Mouse (Mus musculus): ENCODE results near the gene Cenpa. TPM values are rescaled to one million over a fixed set of nuclear protein-coding genes. Genes with fewer than 3 reads are reported as not detected.
A peak's percentile ranks its signal among the peaks of the same experiment; 100 is the strongest.

The Cenpa gene
- polyA plus RNA-seq, 1 experiment from 2014 or later = 439 TPM

DNA sequence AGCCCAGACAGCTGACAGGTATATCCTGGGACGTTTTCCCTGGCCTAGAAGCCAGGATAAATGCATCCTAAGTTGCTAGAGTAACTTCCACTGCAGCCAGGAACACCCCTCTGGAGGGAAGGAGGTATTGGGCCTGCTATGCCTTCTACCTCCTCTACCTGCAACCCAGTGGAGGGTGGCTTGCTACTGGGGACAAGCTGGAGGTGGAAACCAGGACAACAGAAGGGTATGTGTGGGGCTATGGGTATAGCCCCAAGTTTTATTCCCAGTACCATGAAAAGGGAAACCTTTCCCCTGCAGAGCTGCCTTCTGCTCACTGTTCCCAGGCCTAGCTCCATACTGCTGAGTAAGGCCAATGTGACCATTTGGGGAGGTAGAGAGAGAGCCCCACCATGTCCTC lies 42.3 kb upstream of the Cenpa start:
- WGBS = 26% methylated on average over 1 of the region's 1 CpGs
- H3K4me1 ChIP-seq (replicated peaks) = peaks cover 17% of the 10 kb centered on the region

DNA sequence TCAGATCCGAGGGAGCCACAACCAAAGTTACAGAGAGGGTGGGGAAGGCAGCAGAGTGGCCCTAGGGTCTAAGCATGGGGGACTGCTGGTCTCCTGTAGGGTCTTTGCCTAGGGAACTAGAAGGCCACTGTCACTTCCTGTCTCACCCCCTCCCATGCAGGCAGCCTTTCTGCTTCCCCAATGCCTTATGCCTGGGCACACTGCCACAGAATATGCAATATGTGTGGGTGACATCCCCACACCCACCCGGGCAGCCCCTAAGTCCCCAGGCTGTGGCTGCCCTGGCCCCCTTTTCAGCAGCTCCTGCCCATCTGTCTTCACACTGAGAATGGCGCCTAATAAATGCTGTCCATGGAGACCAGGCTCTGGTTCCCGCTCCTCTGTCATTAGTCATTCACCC lies 41.7 kb upstream of the Cenpa start:
- no peak overlapping the region for H3K27ac ChIP-seq
- 33% methylated on average over 4 of the region's 4 CpGs for WGBS
- peaks cover 46% of the 10 kb centered on the region for H3K27me3 ChIP-seq
- H3K4me2 ChIP-seq = no peak overlapping the region
- H3K4me1 ChIP-seq (replicated peaks) = peaks cover 17% of the 10 kb centered on the region
- no peak overlapping the region for H3K4me3 ChIP-seq (replicated peaks)
- H3K9me3 ChIP-seq = no peaks in the 10 kb centered on the region
- no peak overlapping the region for H3K9ac ChIP-seq (replicated peaks)
- no peaks in the 10 kb centered on the region for H3K36me3 ChIP-seq
- no peak for ATAC-seq (ENCODE audit: insufficient number of reproducible peaks, insufficient read depth, low FRiP score, low TSS enrichment, low read depth)

More for the DNA sequence above, 42.3 kb upstream of the Cenpa start:
- Histone ChIP-seq H3K9ac (replicated peaks) (no peak overlapping the region), H3K4me2 (no peak overlapping the region), H3K4me3 (replicated peaks) (no peak overlapping the region), H3K27ac (no peak overlapping the region), H3K9me3 (no peaks in the 10 kb centered on the region), H3K36me3 (no peaks in the 10 kb centered on the region), H3K27me3 (peaks cover 49% of the 10 kb centered on the region)
- ATAC-seq (ENCODE audit: insufficient number of reproducible peaks, insufficient read depth, low FRiP score, low TSS enrichment, low read depth) = no peak

DNA sequence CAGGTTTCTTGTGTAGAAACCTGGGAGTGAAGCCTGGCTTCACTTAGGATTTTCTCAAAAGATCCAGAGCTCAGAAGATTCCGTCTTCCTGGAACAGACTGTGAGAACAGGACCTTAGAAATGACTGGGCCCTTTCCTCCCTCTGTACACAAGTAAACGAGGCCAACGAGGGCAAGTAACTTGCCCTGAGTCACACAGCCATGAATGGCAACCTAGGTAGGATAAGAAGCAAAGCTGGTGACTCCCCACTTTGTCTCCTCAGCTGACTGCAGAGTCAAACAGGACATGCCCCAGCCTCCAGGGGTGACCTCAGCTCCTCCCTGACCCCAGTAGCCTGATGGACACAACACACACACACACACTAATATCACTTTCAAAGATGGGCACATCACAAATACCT lies 41.2 kb upstream of the Cenpa start:
- Histone ChIP-seq H3K4me2 (no peak overlapping the region), H3K36me3 (no peaks in the 10 kb centered on the region), H3K4me1 (replicated peaks) (peaks cover 17% of the 10 kb centered on the region), H3K27ac (no peak overlapping the region), H3K27me3 (peaks cover 43% of the 10 kb centered on the region), H3K4me3 (replicated peaks) (no peak overlapping the region), H3K9me3 (no peaks in the 10 kb centered on the region), H3K9ac (replicated peaks) (no peak overlapping the region)
- ATAC-seq (ENCODE audit: insufficient number of reproducible peaks, insufficient read depth, low FRiP score, low TSS enrichment, low read depth) = no peak
- 61% methylated on average over 3 of the region's 3 CpGs for WGBS

DNA sequence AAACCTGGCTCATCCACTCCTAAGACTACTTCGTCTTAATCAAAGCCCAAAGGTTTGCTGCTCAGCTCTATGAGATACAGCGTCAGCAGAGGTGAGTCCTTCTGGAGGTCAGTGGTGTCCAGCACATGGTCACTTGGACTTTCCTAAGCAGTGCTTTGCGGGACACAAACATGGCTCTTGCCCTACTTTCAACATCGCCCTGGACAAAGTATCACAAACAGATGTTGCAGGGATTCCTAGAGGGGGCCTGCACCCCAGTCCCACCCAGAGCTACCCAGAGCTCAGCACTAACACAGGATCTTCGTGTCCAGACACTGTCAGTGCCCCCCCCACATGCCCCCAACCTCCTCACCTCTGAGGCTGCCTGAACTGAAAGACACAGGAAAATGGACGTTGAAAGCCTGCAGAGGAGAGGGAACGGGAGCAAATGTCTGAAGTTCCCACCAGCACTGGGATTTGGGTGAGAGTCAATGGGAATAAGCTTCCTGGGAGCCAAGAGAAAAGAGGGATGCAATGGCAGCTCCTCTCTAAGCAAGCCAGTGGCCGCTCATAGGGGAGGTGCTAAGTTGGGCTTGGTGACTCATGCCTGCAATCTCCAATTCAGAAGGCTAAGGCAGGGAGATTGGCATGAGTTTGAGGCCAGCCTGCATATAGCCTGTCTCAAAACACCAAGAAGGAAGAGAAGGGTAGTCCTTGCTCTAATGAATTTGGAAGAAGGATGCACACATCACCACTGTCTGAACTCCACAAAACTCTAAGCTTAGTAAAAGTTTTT lies 40.1 kb upstream of the Cenpa start:
- H3K4me3 ChIP-seq (replicated peaks) = no peak overlapping the region
- WGBS = 83% methylated on average over 8 of the region's 8 CpGs
- H3K36me3 ChIP-seq = no peaks in the 10 kb centered on the region
- H3K4me2 ChIP-seq = no peak overlapping the region
- no peak overlapping the region for H3K27ac ChIP-seq
- H3K27me3 ChIP-seq = peaks cover 36% of the 10 kb centered on the region
- H3K9me3 ChIP-seq = no peaks in the 10 kb centered on the region
- no peak for ATAC-seq (ENCODE audit: insufficient number of reproducible peaks, insufficient read depth, low FRiP score, low TSS enrichment, low read depth)
- peaks cover 17% of the 10 kb centered on the region for H3K4me1 ChIP-seq (replicated peaks)
- no peak overlapping the region for H3K9ac ChIP-seq (replicated peaks)

DNA sequence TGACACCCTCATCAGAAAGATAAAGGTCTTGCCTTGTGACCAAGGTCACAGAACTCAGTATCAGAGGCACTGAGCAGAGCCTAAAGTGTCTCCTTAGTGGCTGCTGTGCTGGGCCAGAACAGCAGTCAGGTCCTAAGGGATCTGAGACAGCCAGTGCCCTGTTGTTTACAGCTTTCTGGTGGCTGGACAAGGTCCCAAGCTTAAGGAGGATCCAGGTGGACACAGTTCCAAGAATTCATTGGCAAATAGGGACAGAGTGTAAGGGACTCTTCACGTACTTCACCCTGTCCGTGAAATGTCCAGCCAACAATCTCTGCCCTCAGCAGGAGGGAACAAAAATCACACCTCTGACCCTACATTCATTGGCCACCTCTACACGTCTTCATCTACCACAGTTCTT lies 38.1 kb upstream of the Cenpa start:
- H3K4me2 ChIP-seq = no peak overlapping the region
- no peaks in the 10 kb centered on the region for H3K9me3 ChIP-seq
- no peak overlapping the region for H3K9ac ChIP-seq (replicated peaks)
- no peak for ATAC-seq (ENCODE audit: insufficient number of reproducible peaks, insufficient read depth, low FRiP score, low TSS enrichment, low read depth)
- 82% methylated on average over 3 of the region's 3 CpGs for WGBS
- no peak overlapping the region for H3K27ac ChIP-seq
- no peak overlapping the region for H3K4me3 ChIP-seq (replicated peaks)
- H3K36me3 ChIP-seq = no peaks in the 10 kb centered on the region
- H3K4me1 ChIP-seq (replicated peaks) = no peaks in the 10 kb centered on the region
- H3K27me3 ChIP-seq = peaks cover 18% of the 10 kb centered on the region

DNA sequence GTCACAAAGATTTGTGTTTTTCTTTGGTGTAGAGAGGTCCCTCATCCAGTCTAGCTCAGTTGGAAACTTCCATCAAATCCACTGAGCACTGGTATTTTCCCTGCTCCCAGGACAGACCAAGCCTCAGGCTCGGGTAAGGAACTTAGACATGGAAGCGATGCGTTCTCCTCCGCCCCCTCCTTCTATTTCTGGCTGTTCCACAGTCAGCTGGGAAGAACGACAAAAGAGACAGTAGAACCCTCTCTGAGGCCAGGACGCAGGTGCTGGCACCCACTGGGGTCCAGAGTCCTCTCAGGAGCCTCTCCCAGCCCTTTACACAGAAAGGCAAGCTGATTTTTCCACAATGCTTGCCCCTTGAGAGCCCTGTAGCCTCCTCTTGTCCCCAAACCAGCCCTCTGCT lies 36.2 kb upstream of the Cenpa start:
- no peaks in the 10 kb centered on the region for H3K36me3 ChIP-seq
- no peaks in the 10 kb centered on the region for H3K4me1 ChIP-seq (replicated peaks)
- no peak overlapping the region for H3K27ac ChIP-seq
- H3K9me3 ChIP-seq = no peaks in the 10 kb centered on the region
- H3K4me2 ChIP-seq = no peak overlapping the region
- WGBS = 83% methylated on average over 6 of the region's 6 CpGs
- H3K9ac ChIP-seq (replicated peaks) = no peak overlapping the region
- no peak for ATAC-seq (ENCODE audit: insufficient number of reproducible peaks, insufficient read depth, low FRiP score, low TSS enrichment, low read depth)
- H3K27me3 ChIP-seq = peaks cover 4% of the 10 kb centered on the region
- no peak overlapping the region for H3K4me3 ChIP-seq (replicated peaks)

DNA sequence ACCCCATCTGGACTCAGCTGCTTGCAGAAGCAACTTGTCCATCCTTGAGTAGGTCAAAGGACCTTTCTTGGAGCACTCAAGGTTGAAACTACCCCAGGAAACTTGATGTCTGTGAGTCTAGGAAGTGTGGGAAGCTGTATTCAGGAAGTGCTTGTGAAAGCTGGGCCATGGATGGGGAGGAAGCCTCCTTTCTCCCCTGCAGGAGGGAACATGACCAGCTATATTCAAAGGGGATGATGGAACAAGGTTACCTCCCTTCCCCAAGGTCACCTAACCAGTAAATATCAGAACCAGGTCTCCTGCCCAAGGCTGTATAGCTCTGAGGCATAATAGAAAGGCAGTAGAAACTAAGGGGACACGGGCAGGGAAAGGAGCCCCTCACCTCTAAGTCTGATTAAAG lies 34.4 kb upstream of the Cenpa start:
- Histone ChIP-seq H3K9me3 (no peaks in the 10 kb centered on the region), H3K4me3 (replicated peaks) (no peak overlapping the region), H3K36me3 (no peaks in the 10 kb centered on the region), H3K9ac (replicated peaks) (no peak overlapping the region), H3K27me3 (peaks cover 4% of the 10 kb centered on the region; the same call in 1 of the 2 replicates), H3K27ac (no peak overlapping the region), H3K4me2 (no peak overlapping the region), H3K4me1 (replicated peaks) (no peaks in the 10 kb centered on the region)
- ATAC-seq (ENCODE audit: insufficient number of reproducible peaks, insufficient read depth, low FRiP score, low TSS enrichment, low read depth) = no peak
- WGBS = 67% methylated on average over 1 of the region's 1 CpGs

DNA sequence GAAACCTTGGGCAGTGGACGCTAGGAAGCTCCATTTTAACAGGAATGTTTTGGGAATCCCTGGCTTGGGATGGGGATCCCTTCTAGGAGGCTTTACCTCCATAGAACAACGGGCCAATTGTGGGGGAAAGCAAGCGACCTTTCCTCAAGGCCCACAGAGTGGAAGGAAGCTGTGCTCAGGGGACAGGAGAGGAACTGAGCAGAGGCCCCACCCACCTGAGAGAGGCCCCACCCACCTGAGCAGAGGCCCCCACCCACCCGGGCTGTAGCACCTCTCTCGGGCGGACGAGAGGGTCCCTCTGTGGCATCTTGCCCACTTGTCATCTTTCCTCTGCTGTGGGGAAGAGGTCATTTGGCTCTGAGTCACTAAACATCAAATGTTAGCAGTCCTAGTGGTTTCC lies 29.6 kb upstream of the Cenpa start:
- Histone ChIP-seq H3K4me2 (no peak overlapping the region), H3K27ac (no peak overlapping the region), H3K27me3 (no peaks in the 10 kb centered on the region), H3K4me1 (replicated peaks) (no peaks in the 10 kb centered on the region), H3K4me3 (replicated peaks) (no peak overlapping the region), H3K36me3 (no peaks in the 10 kb centered on the region), H3K9me3 (no peaks in the 10 kb centered on the region), H3K9ac (replicated peaks) (no peak overlapping the region)
- no peak for ATAC-seq (ENCODE audit: insufficient number of reproducible peaks, insufficient read depth, low FRiP score, low TSS enrichment, low read depth)
- 50% methylated on average over 7 of the region's 7 CpGs for WGBS

DNA sequence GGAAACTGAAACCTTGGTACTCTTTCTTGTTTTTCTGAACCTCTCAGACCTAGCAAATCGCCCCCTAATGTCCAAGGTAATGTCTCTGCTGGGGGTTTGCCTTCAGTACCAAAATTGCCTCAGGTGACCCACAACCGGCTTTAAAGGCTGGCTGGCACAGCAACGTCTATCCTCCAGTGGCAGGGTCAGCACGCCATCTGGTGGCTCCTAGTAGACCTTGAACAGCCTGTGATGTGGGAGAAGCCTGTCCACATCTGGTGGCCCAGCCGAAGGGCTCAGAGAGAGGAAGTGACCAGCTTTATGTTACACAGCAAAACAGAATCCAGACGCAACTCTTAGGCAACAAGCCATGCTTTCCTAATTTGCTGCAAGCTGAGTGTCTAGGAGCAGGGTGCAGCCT lies 28.5 kb upstream of the Cenpa start:
- Histone ChIP-seq H3K27ac (no peak overlapping the region), H3K4me1 (replicated peaks) (no peaks in the 10 kb centered on the region), H3K4me2 (no peak overlapping the region), H3K27me3 (no peaks in the 10 kb centered on the region), H3K9ac (replicated peaks) (no peak overlapping the region), H3K4me3 (replicated peaks) (no peak overlapping the region), H3K9me3 (no peaks in the 10 kb centered on the region), H3K36me3 (no peaks in the 10 kb centered on the region)
- 2% methylated on average over 6 of the region's 6 CpGs for WGBS
- peak; percentile 59; the same call in 1 of the 2 replicates for ATAC-seq (ENCODE audit: insufficient number of reproducible peaks, insufficient read depth, low FRiP score, low TSS enrichment, low read depth)

DNA sequence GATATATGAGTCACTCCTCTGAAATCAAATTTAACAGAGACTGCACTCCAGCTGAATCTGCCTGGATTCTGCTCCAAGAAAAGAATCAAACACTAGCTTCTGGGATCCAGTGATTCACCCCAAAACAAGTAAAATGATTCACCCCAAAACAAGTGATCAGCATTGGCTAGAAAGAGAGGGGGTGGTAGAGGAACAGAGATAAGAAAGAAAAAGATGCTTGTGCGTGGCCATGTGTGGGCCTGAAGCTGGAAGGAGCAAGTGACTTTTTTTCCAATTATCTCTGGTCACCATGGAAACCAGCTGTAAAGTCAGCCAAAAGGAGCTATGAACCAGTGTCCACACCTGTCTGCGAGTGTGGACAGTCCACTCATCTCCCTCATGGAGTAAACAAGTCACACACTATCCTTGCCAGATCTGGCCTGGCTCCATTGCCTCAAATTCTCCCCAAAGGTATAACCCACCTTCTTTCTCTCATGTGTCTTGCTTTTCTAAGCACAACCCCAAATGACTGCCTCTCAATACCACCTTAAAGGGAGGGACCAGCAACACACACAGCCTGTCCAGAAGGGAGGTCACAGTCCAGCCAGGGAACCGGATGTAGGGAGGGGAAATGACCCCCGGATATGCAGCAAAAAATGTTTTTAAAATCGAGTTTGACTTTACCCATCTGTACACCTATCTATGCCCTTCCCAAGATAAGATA lies 22.9 kb upstream of the Cenpa start:
- no peak for ATAC-seq (ENCODE audit: insufficient number of reproducible peaks, insufficient read depth, low FRiP score, low TSS enrichment, low read depth)
- 66% methylated on average over 5 of the region's 5 CpGs for WGBS
- no peak overlapping the region for H3K4me2 ChIP-seq
- no peak overlapping the region for H3K4me3 ChIP-seq (replicated peaks)
- peaks cover 10% of the 10 kb centered on the region for H3K4me1 ChIP-seq (replicated peaks)
- no peaks in the 10 kb centered on the region for H3K36me3 ChIP-seq
- H3K27me3 ChIP-seq = no peaks in the 10 kb centered on the region
- H3K27ac ChIP-seq = no peak overlapping the region
- H3K9ac ChIP-seq (replicated peaks) = no peak overlapping the region
- no peaks in the 10 kb centered on the region for H3K9me3 ChIP-seq

DNA sequence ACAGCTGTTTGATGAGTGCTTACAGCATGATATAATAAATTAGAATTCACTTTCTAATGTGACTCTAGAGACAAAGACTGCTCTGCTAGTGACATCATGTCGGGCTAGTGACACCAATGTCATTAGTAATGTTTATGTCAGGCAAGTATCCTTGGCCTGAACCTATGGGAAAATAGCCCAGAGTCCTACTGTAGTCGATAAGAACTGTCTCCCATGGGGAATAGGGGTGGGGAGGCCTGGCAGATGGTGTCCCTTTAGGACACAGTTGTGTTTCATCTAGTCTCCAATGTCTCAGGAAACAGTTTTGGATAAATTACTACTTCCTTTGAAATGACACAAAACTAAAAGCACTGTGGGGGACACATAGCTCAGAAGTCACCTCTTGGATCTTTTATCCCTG lies 20.5 kb upstream of the Cenpa start:
- no peak for ATAC-seq (ENCODE audit: insufficient number of reproducible peaks, insufficient read depth, low FRiP score, low TSS enrichment, low read depth)
- no peak overlapping the region for H3K9ac ChIP-seq (replicated peaks)
- H3K4me3 ChIP-seq (replicated peaks) = no peak overlapping the region
- no peaks in the 10 kb centered on the region for H3K9me3 ChIP-seq
- H3K27ac ChIP-seq = no peak overlapping the region
- no peaks in the 10 kb centered on the region for H3K36me3 ChIP-seq
- H3K4me1 ChIP-seq (replicated peaks) = peaks cover 17% of the 10 kb centered on the region
- no peaks in the 10 kb centered on the region for H3K27me3 ChIP-seq
- no peak overlapping the region for H3K4me2 ChIP-seq
- WGBS = 81% methylated on average over 2 of the region's 2 CpGs

Measured in limb, embryonic 12.5 days (tissue).